Mouse (Mus musculus) layer of hippocampus, adult 9-10 months (tissue): ENCODE data around the gene Degs2.
"Not testable (repeated sequence)": the region's sequence is repeated elsewhere in the genome, so short reads cannot be mapped to it uniquely, and the experiment has no call there.

Source experiments
- DNase-seq: peaks from one replicate; pipeline ENCODE4 v3.0.0; 2022; ENCODE audit warnings: low spot score

Degs2 gene

DNA sequence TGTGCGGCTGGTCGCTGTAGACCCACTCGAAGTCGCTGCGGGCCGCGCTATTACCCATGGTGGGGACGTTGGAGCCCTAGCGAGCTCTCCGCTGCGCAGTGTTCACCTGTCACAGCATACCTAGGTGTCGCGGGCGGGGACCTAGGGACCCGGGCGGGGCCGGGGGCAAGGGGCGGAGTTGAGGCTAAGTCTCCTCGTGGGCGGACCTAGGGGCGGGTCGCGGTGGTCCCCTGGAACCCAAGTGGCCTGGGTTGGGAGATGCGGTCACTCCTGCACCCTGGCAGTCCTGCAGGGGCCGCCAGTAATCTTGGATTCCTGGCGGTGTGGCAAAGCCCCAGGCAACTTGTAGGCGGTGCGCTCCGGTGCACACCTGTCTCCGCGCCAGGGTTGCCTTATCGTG lies at the start of gene Degs2:
Degs2 (minus strand) TSS at position 131 of the 400 bp plus-strand sequence.
- DNase-seq, result no peak

DNA sequence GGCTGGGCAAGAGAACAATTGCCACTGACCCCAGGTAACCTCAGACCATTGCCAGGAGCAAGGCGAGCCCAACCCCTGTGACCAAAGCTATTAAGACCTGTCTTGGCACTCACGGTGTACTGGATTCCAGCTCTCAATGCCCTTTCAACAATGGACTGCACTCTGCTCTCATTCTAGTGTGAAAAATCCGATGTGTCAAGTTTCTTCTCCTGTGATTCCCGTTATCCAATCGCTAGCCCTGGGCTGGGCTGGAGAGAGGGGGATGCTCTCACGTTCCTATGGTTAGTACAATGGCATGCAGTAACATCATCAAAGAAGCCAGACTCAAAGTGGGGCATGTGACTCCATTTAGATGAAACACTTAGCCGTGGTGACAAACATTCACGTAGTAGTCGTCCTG lies 49.7 kb upstream of the Degs2 start:
- no peak for DNase-seq

DNA sequence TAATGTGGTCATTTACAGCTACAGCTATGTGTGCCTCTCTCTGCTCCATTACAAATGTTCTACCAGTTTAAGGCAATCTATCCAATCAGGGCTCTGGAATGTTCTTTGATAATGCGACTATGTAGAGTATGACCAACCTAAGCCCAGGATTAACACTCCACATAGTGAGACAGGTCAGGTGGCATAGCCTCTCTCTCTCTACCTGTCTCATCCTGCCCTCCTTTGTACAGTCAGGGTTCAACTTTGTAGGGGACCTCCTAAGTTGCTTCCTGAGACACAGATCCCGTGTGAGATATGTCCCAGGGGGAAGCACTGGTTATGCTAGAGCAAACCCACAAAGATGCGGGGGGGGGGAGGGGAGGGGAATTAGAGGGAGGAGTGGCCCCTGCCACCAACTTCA lies 48.1 kb upstream of the Degs2 start:
- no peak for DNase-seq

DNA sequence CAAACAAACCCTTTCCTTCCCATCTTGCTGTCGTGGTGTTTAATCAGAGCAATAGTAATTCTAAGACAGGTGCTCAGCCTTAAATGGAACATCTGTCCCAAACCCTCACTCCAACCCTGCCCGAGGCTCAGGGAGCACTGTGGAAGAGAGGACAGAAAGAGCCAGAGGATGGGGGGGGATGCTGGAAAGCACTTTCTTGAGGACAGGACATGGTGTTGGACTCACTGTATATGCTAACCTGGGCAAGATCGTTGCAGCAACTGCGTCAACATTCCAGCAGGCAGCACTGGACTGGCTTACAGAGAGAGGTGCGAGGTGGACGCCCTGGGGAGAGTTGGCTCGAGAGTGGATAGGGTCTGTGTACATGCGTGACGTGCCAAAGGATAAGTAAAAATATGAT lies 47.3 kb upstream of the Degs2 start:
- DNase-seq, result no peak

DNA sequence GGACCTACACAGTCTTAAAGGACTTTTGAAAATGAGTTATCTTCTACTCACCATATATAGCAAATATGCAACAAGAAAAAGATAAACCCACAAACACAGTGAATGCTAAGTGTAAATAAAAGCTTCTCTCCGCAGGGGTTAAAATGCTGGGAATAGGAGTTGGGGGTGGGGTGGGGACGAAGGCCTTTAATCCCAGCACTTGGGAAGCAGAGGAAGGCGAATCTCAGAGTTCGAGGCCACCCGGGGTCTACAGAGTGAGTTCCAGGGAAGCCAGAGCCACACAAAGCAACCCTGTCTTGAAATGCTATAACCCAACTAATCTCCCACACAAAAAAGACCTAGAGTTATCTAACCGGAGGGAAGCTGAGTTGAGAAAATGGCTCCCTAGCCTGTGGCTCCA lies 46.9 kb upstream of the Degs2 start:
- DNase-seq, result no peak

DNA sequence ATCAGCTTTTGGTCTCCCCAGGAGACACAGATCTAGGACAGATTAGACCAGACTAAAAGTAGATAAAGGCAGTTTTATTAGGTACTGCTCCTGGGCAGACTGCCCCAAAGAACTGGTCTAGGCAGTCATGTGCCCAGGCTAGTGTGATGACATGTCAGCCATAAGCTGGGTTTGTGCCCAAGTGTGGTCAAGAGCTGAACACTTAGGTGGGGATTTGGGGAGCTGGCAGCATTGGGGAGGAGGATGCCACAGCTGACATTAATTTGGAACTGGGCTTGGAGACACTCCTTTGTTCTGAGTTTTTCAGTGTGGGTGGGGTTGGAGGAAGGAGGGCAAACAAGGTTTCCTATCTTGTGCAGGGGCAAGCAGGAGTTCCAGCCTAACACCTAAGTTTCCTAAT lies 43.9 kb upstream of the Degs2 start:
- DNase-seq, result no peak

DNA sequence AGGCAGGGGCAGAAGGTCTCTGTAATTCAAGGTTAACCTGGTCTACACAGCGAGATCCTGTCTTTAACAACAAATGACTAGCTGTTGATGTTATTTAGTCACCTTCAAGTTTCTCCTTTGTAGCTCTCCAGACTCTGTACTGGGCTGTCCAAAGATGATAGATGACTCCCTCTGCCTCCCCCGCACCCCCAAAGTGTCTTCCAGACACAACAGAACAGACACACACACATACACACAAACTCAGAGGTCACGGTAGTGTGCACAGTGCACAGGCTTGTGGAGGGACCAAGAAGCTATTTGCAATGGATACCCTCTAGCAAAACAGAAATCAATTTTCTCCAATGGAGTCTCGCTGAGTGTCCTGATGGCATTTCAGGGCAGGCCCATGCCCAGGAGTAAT lies 40.1 kb upstream of the Degs2 start:
- no peak for DNase-seq

DNA sequence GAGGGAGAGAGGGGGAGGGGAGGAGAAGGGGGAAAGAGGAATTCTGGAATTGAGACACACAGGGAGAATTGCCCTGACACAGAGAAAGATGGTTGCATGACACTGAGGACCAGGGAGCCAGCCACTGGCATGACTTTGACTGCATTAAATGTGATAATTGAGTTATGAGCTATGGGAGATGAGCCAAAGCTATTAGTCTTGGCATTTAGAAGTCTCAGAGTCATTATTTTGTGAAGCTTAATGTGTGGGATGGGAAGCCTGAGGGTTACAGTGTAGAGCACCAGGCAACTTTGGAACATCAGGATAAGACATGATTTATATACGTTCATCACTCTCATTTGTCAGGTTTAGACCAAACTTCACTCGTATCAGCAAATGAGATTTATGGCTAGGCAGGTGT lies 39.4 kb upstream of the Degs2 start:
- DNase-seq, result no peak

DNA sequence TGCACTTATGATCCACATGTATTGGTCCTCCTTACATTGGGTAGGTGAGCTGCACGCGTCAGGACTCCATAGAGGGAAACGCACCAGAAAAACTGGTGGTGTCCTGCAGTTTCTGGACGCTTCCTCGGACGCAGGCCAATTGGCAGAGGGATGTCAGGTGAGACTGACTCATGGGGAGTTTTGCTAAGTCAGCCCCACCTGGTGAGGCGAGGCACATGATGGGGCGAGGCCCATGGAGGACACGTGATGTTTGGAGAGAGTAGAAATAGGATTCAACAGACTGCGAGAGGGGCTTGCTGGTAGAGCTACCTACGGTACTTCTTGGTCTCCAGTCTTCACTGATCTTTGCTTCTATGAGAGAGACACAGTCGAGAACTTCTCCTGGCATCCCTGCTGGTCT lies 36.6 kb upstream of the Degs2 start:
- no peak for DNase-seq

DNA sequence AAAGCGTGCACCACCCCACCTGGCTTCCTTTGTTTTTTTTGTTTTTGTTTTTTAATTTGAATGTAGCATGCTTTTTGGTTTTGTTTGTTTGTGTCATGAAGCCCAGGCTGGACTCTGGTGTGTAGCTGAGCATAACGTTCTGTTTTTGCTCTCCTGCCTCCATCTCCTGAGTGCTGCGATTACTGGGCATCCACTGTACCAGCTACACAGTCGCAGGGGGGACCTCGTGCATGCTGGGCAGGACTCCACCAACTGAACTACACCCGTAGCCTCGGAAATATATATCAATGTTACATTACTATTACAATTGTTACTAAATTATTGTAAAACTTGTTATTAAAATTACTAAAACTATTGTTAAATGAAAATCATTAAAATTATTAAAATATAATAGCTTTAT lies 35.7 kb upstream of the Degs2 start:
- DNase-seq, result no peak

DNA sequence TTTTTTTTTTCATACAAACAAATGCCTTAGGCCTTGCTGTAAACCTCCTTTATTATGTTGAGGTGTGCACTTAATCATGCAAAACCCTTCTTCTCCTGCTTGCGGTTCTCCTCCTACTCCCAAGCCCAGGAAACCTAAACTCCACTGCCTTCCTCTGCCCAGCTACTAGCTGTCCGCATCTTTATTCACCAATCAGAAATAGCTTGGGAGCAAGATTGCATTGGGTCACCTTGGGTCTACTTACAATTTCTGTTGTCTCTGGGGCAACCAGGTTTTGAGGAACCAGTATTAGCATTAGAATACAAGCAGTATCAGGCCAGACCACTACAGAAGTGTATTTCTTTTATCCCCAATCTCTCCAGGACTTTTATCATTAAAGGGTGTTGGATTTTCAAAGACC lies 32.3 kb upstream of the Degs2 start:
- DNase-seq, result no peak

DNA sequence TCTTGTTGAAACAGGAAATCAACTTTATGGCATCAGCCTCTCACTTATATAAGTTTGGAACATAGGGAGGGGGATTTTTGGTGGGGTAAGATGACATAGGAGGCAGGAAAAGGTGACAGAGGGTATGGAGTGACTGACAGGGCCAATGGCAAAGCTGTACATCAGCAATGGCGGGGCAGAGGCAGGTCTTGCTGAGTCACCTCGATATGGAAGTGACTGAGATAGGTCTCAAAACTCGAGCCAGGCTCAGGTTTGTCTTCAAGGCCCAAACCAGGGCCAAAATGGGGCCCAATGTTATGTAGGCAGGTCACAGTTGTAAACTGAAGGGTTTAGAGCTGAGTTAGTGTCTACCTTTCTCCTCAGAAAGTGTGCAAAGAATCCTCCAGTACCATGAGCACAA lies 21.7 kb upstream of the Degs2 start:
- DNase-seq, result no peak

DNA sequence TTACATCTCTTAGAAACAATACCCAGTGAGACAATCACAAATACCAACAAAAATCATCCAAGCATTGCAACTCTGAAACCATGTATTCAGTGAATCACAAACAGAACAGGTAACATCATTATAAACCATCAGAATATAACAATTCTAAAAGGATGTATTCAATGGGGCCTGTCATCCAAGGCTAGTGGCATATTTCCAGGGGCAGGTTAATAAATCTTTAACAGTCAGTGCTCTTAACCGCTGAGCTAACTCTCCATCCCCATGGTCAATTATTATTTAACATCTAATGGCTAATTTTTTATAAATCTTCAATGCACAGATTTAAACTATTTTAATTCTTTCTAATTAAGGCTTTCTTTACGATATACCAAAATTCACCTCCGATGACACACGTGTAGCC lies 20.3 kb upstream of the Degs2 start:
- DNase-seq, result no peak

DNA sequence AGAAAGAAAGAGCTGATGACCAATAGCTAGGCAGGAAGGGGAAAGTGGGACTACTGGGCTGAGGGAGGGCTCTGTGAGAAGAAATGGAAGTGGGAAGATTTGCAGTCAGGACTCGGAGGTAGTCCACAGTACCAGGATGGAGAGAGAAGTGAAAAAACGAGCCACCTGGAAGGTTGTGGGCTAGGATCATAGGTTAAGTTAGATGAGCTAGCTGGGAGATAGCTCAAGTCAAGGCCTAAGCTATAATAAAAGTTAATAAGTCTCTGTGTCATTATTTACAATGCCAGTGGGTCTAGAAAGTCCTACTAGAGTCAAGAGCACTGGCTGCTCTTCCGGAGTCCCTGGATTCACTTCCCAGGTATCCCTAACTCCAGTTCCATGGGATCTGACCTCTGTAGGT lies 16.4 kb upstream of the Degs2 start:
- DNase-seq, result no peak

DNA sequence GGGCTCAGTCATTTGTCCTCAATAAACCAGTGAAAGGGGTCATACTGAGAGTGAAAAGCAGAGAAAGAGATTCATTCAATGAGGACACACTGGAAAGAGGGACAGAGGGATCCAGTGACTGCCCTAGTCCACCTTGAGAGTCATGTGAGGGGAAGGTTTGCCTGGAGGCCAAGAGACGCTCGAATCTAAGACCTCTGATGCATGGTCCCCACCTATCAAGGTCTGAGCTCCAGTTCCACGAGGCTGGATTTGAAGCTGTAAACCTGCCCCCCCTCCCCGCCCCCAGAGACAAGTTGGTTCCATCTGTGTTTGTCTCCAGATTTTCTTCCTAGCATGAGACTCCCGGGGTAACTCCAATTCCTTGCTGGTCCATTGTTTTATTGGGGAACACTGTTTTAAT lies 13.7 kb upstream of the Degs2 start:
- no peak for DNase-seq

DNA sequence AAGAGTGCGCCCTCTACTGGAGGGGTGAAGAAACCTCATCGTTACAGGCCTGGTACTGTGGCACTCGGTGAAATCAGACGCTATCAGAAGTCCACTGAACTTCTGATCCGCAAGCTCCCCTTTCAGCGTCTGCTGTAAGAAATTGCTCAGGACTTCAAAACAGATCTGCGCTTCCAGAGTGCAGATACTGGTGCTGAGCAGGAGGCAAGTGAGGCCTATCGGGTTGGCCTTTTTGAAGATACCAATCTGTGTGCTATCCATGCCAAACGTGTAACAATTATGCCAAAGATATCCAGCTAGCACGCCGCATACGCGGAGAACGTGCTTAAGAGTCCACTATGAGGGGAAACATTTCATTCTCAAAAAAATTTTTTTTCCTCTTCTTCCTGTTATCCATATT lies 11.9 kb upstream of the Degs2 start:
- not testable (repeated sequence) for DNase-seq

DNA sequence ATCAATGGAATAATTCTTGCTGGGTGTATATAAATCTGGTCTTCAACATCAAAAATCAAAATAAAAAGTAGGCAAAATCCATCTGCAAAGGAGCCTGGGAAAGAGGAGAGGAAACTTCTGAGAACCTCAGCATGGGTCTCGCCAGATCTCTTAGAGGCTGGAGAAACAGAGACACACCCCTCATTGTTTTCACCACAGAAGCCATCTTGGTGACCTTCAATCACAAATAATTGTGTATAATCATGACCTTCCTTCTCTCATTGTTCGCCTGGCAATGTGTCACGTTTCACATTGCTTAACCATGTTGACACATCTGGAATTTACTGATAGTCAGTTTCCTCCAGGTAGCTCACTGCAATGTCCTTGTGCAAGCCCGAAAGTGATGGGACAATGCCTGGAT lies 10.4 kb upstream of the Degs2 start:
- no peak for DNase-seq

DNA sequence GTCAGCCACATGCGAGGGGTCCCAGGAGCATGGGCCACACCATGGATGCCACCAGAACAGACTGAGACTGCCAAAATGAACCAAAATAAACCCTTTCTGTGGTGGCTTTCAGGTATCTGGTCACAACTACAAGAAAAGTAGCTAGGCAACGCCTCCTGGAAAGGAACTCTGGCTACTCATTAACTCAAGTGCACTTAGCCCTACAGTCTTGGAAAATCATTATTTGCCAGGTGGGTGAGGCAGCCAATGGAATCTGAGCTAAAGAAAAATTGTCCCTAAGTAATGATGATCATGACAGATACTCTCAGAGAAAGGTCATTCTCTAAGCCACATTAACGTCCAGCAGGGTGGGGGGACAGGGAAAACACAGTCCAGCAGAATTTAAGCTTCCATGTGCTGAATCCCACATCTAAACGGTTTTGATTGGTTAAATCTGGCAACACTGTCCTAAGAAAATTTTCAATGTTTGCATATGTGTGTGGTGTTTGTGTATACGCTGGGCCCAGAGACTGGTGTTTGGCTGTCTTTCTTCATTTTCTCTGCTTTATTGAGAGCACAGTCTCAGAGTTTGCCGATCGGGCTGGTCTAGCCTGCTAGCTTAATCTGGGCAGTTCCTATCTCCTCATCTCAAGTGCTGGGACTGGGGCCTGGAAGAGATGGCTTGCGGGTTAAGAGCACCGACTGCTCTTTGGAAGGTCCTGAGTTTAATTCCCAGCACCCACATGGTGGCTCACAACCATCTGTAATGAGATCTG lies 8.9 kb upstream of the Degs2 start:
- no peak for DNase-seq

DNA sequence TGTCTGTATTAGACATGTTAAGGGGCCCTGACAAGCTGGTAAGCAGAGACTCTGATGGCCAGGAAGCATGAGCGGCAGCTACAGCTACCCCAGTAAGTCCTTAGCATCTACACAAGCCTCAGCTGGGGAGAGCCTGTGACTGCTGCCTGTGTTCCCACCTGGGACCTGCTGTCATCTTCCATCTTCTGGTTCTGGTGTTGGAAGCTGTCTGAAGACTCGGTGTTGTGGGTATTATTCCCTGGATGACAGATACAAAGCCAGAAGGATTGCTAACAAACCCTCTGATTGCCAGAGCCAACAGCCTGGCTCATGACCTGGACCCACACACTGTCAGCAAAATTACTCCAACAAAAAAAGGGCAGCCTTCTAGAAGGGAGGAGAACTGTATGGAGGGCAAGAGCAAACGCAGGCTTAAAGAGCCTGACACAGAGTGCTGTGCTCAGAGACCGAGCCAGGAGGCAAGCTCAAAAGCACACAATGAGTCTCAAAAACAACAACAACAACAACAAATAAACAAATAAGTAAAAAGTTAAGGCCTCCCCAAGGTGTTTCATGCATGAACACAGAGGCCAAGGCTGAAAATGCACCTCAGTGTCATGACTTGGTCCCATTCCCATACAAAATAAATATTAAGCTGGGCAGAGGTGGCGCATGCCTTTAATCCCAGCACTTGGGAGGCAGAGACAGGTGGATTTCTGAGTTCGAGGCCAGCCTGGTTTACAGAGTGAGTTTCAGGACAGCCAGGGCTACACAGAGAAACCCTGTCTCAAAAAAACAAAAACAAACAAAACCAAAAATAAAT lies 8.1 kb upstream of the Degs2 start:
- DNase-seq, result no peak

DNA sequence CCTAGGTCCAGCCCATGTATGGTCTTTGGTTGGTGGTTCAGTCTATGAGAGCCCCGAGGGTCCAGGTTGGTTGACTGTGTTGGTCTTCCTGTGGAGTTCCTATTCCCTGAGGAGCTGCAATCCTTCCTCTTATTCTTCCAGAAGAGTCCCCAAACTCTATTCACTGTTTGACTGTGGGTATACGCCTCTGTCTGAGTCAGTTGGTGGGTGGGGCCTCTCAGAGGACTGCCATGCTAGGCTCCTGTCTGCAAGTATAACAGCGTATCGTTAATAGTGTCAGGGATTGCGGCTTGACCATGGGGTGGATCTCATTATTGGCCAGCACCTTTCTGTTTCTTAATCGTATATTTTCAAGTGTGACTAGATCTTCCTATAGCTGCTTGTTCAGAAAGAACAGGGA lies 7.3 kb upstream of the Degs2 start:
- no peak for DNase-seq

DNA sequence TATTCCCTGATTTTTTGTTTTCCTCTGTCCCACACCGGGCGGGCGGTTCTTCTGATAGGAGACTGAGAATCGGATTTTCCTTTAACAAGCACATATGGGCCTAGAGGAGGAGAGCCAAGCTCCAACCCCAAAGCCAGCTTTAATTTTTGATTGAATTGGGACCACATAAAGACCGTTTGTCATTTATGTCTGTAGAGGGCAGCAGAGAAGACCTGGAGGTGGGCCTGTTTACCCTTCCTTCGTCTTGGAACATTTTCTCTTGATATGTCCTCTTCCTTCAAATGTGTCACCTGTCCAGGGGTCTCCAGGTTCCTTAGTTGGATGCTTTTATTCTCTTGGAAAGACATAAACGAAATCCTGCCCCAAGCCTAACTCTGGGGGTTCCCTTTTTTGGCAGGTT lies 4.0 kb upstream of the Degs2 start:
- no peak for DNase-seq

DNA sequence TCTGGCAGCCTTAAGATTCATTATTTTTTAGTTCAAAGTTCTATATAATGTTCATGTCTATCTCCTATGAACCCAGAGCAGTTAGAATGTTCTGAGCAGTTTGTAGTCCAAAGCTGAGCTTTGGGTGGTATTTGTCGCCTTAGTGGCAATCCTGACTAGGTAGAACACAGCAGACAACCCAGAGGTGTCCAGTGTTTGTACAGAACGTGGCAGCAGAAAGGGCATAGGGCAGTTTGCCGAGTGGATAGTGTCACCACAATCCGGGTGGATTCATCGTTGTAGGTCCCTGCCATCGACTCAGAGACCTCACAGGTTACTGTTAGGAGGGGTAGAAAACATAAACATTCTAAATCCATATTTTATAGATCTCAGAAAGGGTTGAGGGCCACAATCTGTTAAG lies 3.4 kb upstream of the Degs2 start:
- no peak for DNase-seq

DNA sequence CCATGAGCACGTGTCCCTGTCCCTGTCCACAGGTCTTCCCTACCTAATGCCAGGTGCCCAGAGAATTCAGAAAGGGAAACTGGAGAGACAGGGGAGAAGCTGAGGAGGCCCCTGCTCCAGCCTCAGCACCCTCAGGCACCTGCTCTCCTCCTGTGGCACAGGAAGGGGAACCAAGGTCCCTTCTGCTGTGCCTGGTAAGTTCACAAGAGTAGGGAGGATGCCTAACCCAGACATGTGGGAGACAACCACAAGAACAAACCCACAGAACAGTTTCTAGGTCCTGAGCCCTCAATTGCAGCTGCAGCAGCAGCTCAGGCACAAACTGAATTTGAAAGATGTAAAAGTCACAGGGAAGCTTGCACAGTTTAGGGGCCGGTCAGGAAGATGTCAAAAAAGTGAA lies 894 bp downstream of the Degs2 start:
- no peak for DNase-seq

DNA sequence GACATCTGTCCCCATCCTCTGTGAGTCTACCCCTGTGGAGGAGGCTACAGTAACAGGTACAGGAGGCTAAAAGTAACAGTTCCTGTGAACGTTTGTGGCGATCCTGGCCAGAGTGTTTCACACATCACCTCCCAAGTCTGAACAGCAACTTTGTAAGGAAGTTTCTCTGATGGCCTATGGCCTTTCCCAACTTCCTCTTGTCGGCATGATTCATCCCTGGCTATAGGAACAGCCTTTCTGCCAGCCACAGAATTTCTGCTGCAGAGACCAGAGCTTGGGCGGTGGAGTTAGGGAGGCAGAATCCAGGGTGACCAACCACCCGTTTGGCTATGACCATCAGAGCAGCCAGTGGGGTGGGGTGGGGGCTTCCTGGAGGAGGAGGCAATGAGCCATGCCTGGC lies 2.1 kb downstream of the Degs2 start:
- no peak for DNase-seq
